Mouse (Mus musculus): ENCODE data around the gene Srp68.
A peak's percentile ranks its signal among the peaks of the same experiment; 100 is the strongest.
"Not testable (repeated sequence)": the region's sequence is repeated elsewhere in the genome, so short reads cannot be mapped to it uniquely, and the experiment has no call there.

The Srp68 gene

DNA sequence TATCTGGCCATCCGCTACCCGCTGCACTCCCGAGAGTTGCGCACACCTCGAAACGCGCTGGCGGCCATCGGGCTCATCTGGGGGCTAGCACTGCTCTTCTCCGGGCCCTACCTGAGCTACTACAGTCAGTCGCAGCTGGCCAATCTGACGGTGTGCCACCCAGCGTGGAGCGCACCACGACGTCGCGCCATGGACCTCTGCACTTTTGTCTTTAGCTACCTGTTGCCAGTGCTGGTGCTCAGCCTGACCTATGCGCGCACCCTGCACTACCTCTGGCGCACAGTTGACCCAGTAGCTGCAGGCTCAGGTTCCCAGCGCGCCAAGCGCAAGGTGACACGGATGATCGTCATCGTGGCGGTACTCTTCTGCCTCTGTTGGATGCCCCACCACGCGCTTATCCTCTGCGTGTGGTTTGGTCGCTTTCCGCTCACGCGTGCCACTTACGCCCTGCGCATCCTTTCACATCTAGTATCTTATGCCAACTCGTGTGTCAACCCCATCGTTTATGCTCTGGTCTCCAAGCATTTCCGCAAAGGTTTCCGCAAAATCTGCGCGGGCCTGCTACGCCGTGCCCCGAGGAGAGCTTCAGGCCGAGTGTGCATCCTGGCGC lies 9.0 kb upstream of the Srp68 start:
- no peak for DNase-seq

- DNase-seq: peak; percentile 40
Measured at GRCm38 (mm10) chr11:116282089-116282488, 8.1 kb upstream of the Srp68 start.

DNA sequence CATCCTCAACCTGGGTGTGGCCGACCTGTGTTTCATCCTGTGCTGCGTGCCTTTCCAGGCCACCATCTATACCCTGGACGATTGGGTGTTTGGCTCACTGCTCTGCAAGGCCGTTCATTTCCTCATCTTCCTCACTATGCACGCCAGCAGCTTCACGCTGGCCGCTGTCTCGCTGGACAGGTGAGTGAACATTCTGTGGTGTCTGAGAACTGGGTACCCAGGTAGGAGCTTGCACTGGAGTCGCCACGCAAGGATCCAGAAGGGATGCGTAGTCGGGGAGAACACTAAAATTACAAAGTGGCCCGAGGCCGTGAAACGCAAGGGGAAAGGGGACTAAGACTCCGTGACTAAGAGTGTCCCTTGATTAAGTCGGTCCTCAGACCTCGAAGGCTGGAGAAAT lies 7.7 kb upstream of the Srp68 start:
- DNase-seq: no peak

DNA sequence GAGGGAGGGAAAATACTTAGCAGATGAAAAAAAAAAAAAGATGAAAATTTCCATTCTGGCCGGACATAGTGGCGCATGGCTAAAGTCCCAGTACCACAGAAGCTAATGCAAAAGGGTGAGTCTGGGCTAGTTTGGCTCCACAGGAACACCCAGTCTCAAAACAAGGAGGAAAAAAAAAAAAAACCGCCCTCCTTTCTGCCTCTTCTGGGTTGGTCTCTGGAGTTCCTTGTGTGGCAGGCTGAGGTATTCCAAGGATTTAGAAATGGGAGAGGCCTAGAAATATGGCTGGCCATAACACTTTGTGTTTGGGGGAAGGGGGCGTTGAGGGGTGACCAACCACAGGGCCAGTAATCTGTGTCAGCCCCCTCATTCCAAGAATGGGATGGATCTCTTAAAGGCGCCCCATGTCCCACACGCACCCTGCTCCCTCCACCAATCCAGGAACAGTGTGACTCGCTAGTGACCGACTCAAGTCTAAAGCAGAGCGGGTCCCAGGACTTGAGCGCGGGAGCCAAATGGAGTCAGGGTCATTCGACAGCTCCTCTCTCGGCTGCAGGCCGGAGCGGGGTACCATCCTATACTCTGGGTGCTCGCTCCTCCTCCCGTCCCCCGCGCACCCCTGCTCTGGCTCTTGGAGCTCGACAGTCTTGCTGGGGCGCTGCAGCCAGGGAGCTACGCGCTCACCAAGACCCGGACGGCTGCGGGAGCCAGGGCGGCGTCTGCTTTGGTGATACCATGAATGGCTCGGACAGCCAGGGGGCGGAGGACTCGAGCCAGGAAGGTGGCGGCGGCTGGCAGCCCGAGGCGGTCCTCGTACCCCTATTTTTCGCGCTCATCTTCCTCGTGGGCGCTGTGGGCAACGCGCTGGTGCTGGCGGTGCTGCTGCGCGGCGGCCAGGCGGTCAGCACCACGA lies 7.0 kb upstream of the Srp68 start, which contains the start of gene Galr2:
TSS of gene Galr2 (plus strand) at position 189 of the 913 bp plus-strand sequence.
- no peak for DNase-seq

DNA sequence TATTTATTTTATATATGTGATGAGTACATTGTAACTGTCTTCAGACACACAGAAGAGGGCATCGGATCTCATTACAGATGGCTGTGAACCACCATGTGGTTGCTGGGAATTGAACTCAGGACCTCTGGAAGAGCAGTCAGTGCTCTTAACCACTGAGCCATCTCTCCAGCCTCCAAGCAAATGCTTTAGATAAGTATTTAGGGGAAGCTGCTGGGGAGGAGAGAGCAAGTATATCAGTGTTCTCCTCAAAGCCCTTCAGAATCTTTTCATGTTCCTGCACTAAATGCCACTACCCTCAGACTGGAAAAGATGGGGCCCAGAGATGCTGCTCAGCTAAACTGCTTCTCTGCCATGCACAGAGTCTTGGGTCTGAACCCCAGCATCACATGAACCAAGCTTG lies 3.2 kb upstream of the Srp68 start:
- DNase-seq: not testable (repeated sequence)

- no peak for DNase-seq
Measured at GRCm38 (mm10) chr11:116273469-116274044, 460 bp downstream of the Srp68 start.

GRCm38 (mm10) chr11:116272589-116273468 lies 1.2 kb downstream of the Srp68 start:
- DNase-seq: no peak

DNA sequence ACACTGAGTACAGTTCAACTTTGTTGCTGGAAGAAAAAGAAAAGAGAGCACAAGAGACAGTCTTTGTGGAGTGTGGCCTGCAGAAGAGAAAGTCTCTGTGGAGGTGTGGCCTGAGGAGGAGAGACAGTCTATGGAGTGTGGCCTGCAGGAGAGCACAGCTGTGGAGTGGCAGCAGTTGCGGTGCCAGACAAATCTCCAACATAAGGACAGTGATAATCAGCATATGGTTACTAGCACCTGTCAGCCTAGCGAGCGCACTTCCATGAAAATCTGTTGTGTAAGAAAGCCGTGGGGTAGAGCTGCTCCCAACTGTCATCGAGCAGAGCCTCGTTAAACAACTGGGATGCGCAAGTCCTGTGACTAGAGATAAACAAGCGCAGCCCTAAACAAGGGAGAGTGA lies 4.5 kb downstream of the Srp68 start:
- no peak for DNase-seq

DNA sequence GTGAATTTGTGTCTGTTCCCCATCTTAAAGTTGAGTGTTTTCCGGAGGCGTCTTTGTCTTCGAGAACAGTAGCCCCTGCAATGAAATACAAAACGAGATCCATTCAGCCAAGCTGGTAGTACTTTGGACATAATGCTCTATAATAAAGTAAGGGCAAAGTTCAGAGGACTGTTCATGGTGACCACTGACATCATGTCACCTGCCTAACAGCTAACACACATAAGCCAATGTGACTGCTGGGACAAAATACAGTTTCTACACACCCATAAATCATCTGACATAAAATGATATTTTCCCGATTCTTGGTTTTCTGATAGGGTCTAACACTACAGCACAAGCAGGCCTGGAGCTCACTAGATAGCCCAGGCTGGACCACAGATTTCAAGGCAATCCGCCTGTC lies 5.7 kb downstream of the Srp68 start:
- DNase-seq: no peak

DNA sequence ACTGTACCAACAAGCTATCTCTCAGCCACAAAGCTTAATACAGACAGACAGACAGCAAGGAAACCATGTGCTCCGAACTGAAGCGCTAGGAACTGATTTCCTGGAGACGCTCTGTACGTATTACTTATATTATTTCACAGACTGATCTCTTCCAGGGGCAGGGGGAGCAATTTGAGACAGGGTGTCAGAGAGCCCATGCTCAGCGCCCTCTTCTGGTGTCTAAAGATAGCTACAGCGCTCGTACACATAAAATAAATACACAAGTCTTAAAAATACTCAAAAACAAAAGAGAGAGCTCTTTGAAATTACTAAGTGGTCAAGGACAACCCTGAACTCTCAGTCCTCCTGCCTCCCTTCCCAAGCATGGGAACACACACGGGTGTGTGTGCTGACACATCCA lies 6.4 kb downstream of the Srp68 start:
- no peak for DNase-seq

DNA sequence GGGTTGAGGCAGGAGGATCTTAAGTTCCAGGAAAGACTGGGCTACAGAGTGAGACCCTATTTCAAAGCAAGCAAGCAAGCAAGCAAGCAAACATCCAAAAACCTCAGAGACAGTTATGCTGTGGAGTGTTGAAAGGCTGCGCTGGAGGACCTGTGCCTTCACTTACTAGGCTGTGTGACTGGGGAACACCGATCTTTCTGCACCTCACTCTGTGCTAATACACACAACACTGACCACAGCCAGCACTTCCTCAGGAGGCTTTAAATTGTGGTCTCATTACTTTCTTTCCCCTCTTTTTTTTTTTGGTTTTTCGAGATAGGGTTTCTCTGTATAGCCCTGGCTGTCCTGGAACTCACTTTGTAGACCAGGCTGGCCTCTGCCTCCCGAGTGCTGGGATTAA lies 8.2 kb downstream of the Srp68 start:
- DNase-seq: no peak

DNA sequence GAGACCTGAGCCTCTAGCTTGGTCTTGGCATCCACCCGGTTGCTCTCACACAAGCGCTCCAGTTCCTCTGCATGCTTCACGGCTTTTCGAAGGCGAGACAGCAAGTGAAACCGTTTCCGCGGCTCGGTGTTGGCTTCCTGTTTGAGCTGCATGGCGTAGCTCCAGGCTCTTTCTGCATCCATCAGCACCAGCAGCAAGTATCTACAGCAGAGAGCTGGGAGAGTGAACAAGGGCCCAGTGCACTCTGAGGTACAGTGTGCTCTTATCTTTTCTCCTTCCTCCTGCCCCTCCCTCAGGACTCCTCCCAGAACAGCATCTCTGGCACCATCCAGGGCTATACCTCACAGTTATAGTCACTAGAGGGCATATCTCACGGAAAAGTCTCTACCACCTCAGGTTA lies 8.7 kb downstream of the Srp68 start:
- DNase-seq: no peak

DNA sequence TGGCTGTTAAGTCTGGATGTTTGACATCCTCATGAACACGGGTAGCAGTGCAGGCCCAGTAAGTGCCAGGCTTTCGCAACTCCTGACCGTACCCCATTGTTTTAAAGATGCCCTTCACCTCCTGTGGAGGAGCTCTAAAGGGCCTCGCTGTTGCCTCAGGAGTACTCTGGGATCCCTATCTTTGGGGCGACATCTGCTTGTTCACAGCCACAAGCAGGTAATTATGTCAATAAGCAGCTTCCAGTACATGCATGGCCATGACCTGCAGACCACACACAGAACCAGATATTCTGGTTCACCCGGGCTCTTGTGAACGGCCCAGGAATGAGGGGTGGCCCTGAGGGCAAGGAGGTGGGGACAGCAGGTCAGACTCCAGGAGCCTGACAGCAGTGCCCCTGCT lies 13.8 kb downstream of the Srp68 start:
- no peak for DNase-seq

GRCm38 (mm10) chr11:116259461-116259860 lies 14.6 kb downstream of the Srp68 start:
- DNase-seq: no peak

GRCm38 (mm10) chr11:116255982-116256675 lies 17.9 kb downstream of the Srp68 start:
- DNase-seq: no peak

- no peak for DNase-seq
Measured at GRCm38 (mm10) chr11:116255090-116255981, 18.7 kb downstream of the Srp68 start.

- DNase-seq: peak; percentile 80
Measured at GRCm38 (mm10) chr11:116254627-116255026, 19.4 kb downstream of the Srp68 start.

- peak; percentile 81 for DNase-seq
Measured at GRCm38 (mm10) chr11:116253076-116253600, 20.9 kb downstream of the Srp68 start.

DNA sequence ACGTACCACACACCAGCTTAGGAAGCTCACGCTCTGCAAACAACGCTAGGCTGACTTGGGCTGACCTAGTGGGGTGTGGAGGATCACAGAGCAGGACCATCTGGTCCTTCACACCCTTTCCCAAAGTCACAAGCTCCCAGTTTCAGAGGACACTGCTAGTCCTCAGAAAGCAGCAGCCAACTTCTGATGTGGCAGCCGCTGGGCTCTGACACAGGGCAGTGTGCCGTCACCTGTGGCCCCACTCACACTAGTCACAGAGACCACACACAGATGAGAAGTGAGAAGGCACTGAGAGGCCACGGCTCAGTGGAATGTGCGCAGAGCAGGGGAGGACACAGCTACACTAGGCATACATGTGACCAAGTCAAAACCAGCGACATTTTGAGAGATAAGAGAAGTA lies 23.1 kb downstream of the Srp68 start:
- DNase-seq: no peak

DNA sequence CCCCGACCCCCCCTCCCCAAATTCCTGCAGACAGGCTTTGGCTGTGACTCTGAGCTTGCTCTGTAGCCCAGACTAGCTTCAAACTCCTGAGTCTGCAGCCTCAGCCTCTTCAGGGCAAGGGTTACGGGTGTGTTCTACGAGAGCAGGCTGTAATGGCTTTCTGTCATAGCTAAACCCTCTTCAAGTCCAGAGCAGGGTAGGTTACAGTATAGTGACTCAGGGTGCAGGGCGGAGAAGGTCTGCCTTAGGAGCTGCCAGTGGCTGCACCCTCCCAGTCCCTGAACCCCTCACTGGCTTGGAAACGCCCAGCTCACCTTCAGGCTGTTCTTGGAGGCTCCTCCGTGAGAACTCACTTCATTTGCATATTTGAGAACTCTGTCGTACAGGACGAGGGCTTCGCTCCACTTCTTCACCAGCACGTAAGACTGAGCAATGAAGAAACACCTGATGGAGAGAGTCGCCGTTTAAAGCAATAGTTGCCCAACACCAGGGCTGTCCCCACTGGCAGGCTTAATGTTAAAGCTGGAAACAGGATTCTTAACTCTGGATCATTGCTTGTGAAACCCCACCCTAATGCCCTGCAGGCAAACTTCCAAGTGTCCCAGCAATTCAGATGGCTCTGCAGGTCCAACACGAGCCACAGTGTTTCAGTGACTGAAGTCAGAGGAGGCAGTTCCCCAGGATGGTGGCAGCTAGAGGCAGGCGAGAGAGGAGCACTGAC lies 26.4 kb downstream of the Srp68 start:
- DNase-seq: peak; percentile 54
